Comparison of ENCODE assay signal across 8 mouse cellular contexts in genomic region chr17:56289371-56290331, GRCm38 (mm10). TPM values are rescaled to one million over a fixed set of nuclear protein-coding genes. Genes with fewer than 3 reads are reported as not detected.
DNase-seq lines count a peak whose midpoint lies in the region; ATAC-seq lines count a peak whose summit lies in the region.

No protein-coding gene starts in this region.

- H3K27ac ChIP-seq in heart, embryonic 16.5 days (ENCODE audit: low read length), result peak overlapping the region; percentile 95
- peak overlapping the region; percentile 89 for H3K27ac ChIP-seq in limb, embryonic 10.5 days

- peaks cover 26% of the 10 kb centered on the region for H3K4me1 ChIP-seq in heart, embryonic 16.5 days (ENCODE audit: control insufficient read depth, insufficient read depth, low read length)
- H3K4me1 ChIP-seq in limb, embryonic 10.5 days, result peaks cover 52% of the 10 kb centered on the region

- WGBS in heart, embryonic 16.5 days, result 3% methylated on average over 23 of the region's 23 CpGs
- WGBS in limb, embryonic 10.5 days, result 1% methylated on average over 23 of the region's 23 CpGs

- H3K36me3 ChIP-seq in heart, embryonic 16.5 days (ENCODE audit: control insufficient read depth, insufficient read depth), result peaks cover 18% of the 10 kb centered on the region
- H3K36me3 ChIP-seq in limb, embryonic 10.5 days, result peaks cover 30% of the 10 kb centered on the region

- no peaks in the 10 kb centered on the region for H3K9me3 ChIP-seq in heart, embryonic 16.5 days (replicated peaks; ENCODE audit: control insufficient read depth, low read length)
- H3K9me3 ChIP-seq in limb, embryonic 10.5 days (replicated peaks), result no peaks in the 10 kb centered on the region

- H3K9ac ChIP-seq in heart, embryonic 16.5 days (ENCODE audit: low read length), result peak overlapping the region; percentile 86

- DNase-seq in spleen, adult 12 weeks (ENCODE audit: low spot score), result peak; percentile 27
- no peak for DNase-seq in spleen, postnatal 14 days (ENCODE audit: low spot score in 2 of 2)
- DNase-seq in embryo, embryonic 9.5 days (ENCODE audit: extremely low spot score), result peak; percentile 79
- peak; percentile 81 for DNase-seq in limb, embryonic 10.5 days (ENCODE audit: low spot score)
- peak; percentile 70 for DNase-seq in mesoderm, embryonic 11.5 days (ENCODE audit: low read depth, low spot score)
- DNase-seq in thymus, postnatal 0 days (ENCODE audit: low spot score), result peak; percentile 52
- DNase-seq in frontal cortex, postnatal 36 days (ENCODE audit: low spot score in 2 of 2), result no peak

- H3K4me3 ChIP-seq in heart, embryonic 16.5 days (ENCODE audit: low read length), result peak overlapping the region; percentile 57
- peak overlapping the region; percentile 61 for H3K4me3 ChIP-seq in limb, embryonic 10.5 days

- H3K4me2 ChIP-seq in heart, embryonic 16.5 days (ENCODE audit: low read depth, low read length), result peak overlapping the region; percentile 90

- ATAC-seq in heart, embryonic 16.5 days (replicated peaks; ENCODE audit: extremely low read depth, insufficient read depth, low FRiP score), result peak; percentile 6; the same call in 1 of the 2 replicates

- no peaks in the 10 kb centered on the region for H3K27me3 ChIP-seq in heart, embryonic 16.5 days (ENCODE audit: control insufficient read depth, insufficient read depth, low read length)
- H3K27me3 ChIP-seq in limb, embryonic 10.5 days (ENCODE audit: low read depth, poor library complexity, severe bottlenecking), result no peaks in the 10 kb centered on the region

RNA-seq across cellular contexts. Expression of gene Plin3, which starts 3.0 kb away (rescaled TPM):
- 79.3 and 89.4 TPM in 2 replicates for polyA plus RNA-seq in heart, embryonic 16.5 days (2015; fragmentation: Nextera tagmentation; extraction: Ambion mirVana)
- polyA plus RNA-seq in limb, embryonic 10.5 days (2016; fragmentation: Nextera tagmentation; extraction: Ambion mirVana), result 78.2 and 89.7 TPM in 2 replicates
- polyA plus RNA-seq in thymus, postnatal 0 days (2015; fragmentation: Nextera tagmentation; extraction: Ambion mirVana), result 59.5 TPM in 2 replicates

RNA-seq across cellular contexts. Expression of gene Arrdc5, which starts 10.4 kb away (rescaled TPM):
- 0.21 TPM in 1 of 2 replicates, not detected in the other for polyA plus RNA-seq in heart, embryonic 16.5 days (2015; fragmentation: Nextera tagmentation; extraction: Ambion mirVana)
- polyA plus RNA-seq in limb, embryonic 10.5 days (2016; fragmentation: Nextera tagmentation; extraction: Ambion mirVana), result not detected in 2 replicates
- 0.84 and 1.8 TPM in 2 replicates for polyA plus RNA-seq in thymus, postnatal 0 days (2015; fragmentation: Nextera tagmentation; extraction: Ambion mirVana)

RNA-seq across cellular contexts. Expression of gene Ticam1, which starts 13.1 kb away (rescaled TPM):
- 7.6 and 8.6 TPM in 2 replicates for polyA plus RNA-seq in heart, embryonic 16.5 days (2015; fragmentation: Nextera tagmentation; extraction: Ambion mirVana)
- polyA plus RNA-seq in limb, embryonic 10.5 days (2016; fragmentation: Nextera tagmentation; extraction: Ambion mirVana), result 3.0 TPM in 2 replicates
- polyA plus RNA-seq in thymus, postnatal 0 days (2015; fragmentation: Nextera tagmentation; extraction: Ambion mirVana), result 2.5 and 3.0 TPM in 2 replicates

RNA-seq across cellular contexts. Expression of gene Uhrf1, which starts 13.5 kb away (rescaled TPM):
- 76.6 and 94.0 TPM in 2 replicates for polyA plus RNA-seq in heart, embryonic 16.5 days (2015; fragmentation: Nextera tagmentation; extraction: Ambion mirVana)
- 316 and 336 TPM in 2 replicates for polyA plus RNA-seq in limb, embryonic 10.5 days (2016; fragmentation: Nextera tagmentation; extraction: Ambion mirVana)
- 234 and 264 TPM in 2 replicates for polyA plus RNA-seq in thymus, postnatal 0 days (2015; fragmentation: Nextera tagmentation; extraction: Ambion mirVana)

RNA-seq across cellular contexts. Expression of gene Fem1a, which starts 33.0 kb away (rescaled TPM):
- polyA plus RNA-seq in heart, embryonic 16.5 days (2015; fragmentation: Nextera tagmentation; extraction: Ambion mirVana), result 25.6 and 26.9 TPM in 2 replicates
- 12.2 and 14.6 TPM in 2 replicates for polyA plus RNA-seq in limb, embryonic 10.5 days (2016; fragmentation: Nextera tagmentation; extraction: Ambion mirVana)
- 11.1 and 12.9 TPM in 2 replicates for polyA plus RNA-seq in thymus, postnatal 0 days (2015; fragmentation: Nextera tagmentation; extraction: Ambion mirVana)

Comparison
In these comparisons a context has a peak if more than half of its experiments do, and no peak if none do; other contexts are left out.
1. DNase-seq: peak in spleen, adult 12 weeks (single experiment), embryo, embryonic 9.5 days (single experiment), limb, embryonic 10.5 days (single experiment), mesoderm, embryonic 11.5 days (single experiment) and thymus, postnatal 0 days (single experiment); none in spleen, postnatal 14 days (0 of 2) and frontal cortex, postnatal 36 days (0 of 2).